Mouse (Mus musculus): Measurements from ENCODE around the gene Cntnap4.
"Not testable (repeated sequence)": the region's sequence is repeated elsewhere in the genome, so short reads cannot be mapped to it uniquely, and the experiment has no call there.

Cntnap4 gene

DNA sequence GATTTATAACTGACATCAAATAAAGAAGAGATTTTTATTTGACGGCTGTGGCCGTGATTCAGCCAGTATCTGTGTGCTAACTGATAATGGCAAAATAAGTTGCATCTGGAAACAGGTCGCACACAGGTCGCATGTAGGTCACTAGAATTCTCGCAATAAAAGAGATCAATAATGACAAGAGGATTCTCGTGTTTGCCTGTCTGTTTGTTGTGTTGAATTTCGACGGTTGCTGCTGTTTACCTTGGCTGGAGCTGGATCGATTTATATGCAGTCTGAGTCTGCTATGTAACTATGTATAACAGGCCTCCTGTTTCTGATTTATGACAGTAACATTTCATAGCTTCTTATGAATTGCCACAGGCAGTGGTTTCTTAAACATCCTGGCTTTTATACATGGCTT lies 155.1 kb downstream of the Cntnap4 start:
- DNase-seq (ENCODE audit: low read depth, low spot score), result no peak

DNA sequence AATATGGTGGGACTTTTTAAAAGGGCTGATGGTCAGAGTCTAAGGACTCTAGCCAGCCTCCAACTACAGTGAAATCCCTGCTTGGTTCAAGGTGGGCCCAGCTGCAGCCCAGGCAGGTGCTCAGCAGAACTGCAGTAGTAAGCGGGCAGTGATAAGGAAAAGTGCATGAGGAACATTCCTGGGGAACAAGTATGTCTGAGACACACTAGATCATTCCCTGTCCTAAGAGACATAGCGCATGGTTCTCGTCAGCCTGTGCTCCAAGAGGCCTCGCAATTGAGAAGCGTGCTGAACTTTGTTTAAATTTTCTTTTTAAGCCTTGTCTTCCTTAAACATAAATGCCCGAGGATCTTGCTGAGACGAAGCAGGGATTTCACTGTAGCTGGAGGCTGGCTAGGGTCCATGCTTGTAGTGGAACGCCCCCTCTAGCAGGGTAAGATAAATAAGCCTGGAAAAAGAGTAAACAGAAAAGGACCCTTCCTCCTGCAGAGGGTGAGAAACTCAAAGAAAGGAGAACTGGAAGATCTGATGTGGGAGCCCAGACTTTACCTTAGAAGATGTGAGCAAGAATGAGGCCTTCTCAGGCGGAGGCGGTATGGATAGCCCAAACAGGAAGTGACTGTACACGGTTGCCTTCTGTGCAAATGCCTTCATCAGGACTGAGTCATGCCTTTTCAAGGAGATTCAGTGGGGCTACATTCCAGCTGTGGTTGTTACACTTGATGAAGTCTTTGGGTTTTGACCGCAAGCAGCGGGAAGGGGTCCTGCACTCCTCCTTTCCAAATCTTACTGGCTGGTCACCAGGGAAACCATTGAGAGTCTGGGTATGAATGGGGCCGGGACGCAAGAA lies 161.0 kb downstream of the Cntnap4 start:
- no peak for DNase-seq (ENCODE audit: low read depth, low spot score)

DNA sequence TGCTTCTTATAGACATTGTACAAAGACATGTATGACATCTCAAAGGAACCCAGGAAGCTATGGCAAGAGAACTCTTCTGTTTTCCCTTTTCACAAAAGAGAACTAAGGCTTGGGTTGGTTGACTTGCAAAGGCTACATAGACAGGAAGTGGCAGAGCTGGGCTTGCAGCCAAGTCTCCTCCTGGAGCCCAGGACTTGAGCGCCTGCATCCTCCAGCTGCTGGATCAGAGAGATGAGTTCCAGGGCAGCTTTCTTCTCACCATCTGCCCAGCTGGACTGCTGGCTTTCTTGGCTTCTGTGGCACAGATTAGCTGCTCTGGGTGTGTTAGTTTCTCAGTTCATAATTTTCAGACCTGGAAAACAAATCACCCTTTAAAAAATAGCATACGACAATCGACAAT lies 165.7 kb downstream of the Cntnap4 start:
- no peak for DNase-seq (ENCODE audit: low read depth, low spot score)

DNA sequence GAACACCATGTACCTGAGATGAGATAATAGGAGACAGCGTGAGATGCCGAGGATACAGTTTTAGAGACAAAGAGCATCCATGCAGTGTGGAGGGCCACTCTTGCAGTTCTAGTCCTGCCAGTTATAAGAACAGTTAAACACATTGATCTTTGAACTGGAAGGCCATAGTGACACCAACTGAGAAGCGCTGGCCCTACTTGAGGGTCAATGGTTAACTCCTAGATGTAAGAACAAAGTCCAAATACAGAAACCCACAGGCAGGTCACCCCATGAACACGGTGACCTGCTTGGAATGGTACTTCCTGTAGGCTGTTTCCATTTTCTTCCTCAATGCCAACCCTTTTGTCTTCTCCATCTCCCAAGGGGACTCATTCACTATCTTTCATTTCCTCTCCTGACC lies 173.5 kb downstream of the Cntnap4 start:
- no peak for DNase-seq (ENCODE audit: low read depth, low spot score)

DNA sequence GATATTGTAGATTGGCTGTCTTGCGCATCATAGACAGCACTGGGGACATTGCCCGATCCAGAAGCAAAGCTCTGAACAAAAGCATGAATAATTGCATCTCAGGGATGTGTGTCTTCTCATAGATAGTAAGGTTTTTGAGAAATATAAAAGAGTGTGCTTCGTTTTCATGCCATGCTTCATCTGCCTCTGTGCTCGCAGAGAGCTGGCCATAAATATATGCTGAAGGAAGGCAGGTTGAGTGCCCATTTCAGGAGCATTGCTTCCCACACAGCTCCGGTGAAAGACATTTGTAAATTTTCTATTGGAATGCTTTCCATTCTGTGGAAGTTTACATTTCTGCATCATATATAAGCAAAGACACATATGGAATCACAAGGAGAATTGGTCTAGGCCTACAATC lies 177.5 kb downstream of the Cntnap4 start:
- no peak for DNase-seq (ENCODE audit: low read depth, low spot score)

DNA sequence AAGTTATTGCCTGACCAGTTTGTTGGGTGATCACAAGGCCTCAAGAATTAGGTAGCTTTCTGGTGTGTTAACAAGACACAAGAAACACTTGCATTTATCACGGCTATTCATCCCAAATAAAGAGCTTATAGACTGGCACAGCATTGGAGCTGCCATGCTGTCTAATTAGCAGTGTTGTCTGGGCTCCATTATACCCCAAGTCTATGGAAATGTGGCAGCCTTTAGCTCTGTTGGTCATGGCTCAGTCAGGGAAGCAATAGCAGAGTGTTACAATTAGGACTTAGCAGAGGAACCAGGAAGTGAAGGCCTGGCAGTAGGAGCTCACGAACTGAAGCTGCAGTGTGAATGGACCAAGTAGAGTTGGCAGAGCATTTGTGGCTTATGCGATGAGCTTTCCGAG lies 185.3 kb downstream of the Cntnap4 start:
- DNase-seq (ENCODE audit: low read depth, low spot score), result no peak

DNA sequence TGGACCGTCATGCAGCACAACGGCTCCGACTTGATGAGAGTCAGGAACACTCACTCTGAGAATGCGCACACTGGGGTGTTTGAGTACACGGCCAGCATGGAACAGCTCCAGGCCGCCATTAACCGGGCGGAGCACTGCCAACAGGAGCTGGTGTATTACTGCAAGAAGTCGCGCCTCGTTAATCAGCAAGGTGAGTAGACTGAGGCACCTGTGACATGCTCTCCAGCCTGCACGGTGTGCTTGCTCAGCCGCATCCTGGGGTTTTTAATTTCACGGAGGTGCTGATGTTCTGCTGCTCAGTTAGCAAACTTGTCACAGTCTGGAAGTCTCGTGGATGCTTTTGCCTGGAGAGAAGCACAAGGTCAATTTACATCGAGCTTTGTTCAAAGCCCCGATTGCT lies 233.2 kb downstream of the Cntnap4 start:
- peak; percentile 23 for DNase-seq (ENCODE audit: low read depth, low spot score)

DNA sequence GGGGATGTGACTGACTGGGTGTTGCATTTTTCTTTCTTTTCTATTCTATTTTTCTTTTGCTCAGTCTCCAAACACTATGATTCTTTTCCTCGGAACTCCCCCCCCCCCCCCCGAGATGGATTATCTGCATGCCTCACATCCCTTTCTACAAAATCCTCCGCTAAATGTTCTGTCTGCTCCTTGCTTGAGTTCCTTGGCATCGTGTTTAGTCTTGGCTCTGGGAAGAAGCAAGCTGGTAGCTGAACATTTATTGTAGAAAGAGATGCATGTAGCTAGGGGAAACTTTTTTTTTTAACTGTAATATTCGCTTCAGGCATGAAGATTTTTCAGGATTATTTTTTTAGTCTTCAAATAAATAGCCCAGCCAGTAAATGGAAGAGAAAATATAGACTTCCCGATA lies 239.5 kb downstream of the Cntnap4 start:
- DNase-seq (ENCODE audit: low read depth, low spot score), result no peak

DNA sequence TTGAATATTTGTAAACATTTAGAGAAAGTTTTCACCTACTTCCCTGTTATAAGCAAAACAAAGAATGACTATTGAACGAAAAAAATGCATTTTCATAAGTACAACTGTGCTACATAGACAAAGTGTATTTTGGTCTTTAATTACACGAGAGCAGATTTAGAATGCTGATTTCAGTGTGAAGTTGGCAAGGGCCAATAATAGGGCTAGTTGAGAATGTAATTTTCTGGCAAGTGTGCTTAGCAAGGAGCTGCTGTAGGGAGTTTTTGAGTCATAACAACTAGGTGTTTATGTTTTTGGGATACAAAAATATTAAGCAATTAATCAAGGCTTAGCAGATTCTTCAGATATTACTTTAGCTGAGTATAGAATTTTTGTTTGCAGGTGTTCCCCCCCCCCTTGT lies 271.2 kb downstream of the Cntnap4 start:
- no peak for DNase-seq (ENCODE audit: low read depth, low spot score)

DNA sequence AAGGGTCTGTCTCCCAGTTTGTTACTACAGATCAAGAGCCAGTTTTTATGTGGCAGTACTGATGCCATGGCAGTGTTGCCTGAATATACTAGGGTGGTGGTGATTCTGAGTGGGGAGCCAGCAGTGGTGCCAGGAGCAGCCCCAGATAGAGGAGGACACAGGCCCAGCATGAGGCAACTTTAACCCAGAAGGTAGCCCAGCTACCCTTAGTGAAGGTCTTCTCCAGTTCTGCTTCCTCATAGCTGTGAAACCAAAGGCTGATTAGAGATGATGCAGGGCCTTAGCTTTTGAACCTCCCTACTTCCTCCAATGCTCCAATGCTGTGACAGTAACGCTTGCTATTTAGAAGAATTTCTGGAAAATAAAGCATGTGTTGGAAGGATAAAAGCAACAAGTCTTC lies 279.7 kb downstream of the Cntnap4 start:
- not testable (repeated sequence) for DNase-seq (ENCODE audit: low read depth, low spot score)

DNA sequence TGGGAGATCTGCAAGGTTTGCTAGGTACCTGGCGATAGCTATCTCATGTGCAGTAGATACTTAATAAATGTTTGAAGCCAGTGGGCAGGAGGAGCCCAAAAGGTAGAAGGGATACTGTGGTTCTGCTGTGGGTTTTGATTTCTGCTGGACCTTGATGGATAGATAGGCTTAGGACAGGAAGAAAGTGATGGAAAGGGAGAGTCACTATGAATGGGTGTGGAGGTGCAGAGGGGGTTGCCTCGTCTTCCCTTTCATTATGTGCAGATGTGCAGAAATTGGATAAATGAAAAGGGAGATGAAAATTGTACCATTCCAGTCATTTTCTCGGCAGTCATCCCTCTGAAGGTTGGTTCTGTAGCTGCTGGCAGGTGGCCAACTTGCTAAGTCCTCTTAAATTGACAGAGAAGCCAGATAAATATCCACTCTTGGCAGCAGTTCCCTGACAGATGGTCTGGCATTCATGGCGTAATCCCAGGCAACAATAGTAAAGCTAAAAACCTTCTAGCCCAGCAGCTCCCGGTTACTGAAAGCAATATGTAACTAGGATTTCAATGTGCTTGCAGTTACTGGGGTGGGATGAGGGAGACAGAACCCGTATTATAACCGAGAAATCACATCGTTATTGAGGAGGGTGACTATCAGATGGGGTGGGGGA lies 336.7 kb downstream of the Cntnap4 start:
- DNase-seq (ENCODE audit: low read depth, low spot score), result no peak

DNA sequence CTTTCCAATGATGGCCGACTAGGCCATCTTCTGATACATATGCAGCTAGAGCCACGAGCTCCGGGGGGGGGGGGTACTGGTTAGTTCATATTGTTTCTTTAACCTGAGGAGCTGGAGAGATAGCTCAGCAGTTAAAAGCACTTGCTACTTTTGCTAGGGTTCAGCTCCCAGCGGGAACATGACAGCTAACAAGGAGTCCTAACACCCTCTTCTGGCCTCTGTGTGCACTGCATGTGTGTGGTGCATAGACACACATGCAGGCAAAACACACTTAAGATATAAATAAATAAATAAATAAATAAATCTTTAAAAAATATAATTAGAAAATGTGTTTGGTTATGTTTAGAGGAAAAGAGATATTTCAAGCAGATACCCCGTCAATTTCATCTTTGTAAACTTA lies 339.7 kb downstream of the Cntnap4 start:
- peak; percentile 59 for DNase-seq (ENCODE audit: low read depth, low spot score)

DNA sequence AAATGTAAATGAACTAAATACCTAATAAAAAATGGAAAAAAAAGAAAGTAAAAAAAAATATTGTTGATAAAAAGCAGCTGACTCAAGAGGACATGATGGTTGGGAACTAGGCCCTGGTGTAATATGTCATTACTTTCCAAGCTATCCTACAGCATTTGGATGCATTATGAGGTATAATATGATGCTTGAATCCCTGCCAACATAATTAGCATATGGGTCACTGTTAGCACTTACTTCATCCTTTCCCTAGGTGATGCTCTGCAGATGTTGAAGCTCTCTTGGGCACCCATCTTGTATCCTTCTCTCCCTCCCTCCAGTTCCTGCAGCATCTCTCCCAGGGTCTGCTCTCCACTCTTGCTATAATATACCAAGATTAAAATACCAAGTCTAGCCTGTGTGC lies 341.6 kb downstream of the Cntnap4 start:
- DNase-seq (ENCODE audit: low read depth, low spot score), result no peak

DNA sequence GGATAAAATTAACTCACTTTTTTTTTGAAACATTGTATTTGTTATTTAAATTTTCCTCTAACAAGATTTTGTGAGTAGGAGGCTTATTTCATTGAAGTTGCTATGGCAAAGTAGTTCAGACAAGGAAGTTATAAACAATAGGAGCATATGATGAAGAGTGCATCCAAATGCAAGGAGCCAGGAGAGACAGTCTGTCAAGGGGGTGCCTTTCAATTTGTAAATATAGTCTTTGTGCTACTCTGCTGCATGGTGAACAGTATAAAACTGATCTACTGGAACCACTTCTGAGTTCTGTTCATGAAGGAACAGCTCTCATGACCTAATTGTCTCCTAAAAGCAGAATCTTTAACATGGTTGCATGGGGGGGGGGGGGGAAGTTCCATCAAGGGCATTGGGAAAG lies 352.3 kb downstream of the Cntnap4 start:
- DNase-seq (ENCODE audit: low read depth, low spot score), result no peak

DNA sequence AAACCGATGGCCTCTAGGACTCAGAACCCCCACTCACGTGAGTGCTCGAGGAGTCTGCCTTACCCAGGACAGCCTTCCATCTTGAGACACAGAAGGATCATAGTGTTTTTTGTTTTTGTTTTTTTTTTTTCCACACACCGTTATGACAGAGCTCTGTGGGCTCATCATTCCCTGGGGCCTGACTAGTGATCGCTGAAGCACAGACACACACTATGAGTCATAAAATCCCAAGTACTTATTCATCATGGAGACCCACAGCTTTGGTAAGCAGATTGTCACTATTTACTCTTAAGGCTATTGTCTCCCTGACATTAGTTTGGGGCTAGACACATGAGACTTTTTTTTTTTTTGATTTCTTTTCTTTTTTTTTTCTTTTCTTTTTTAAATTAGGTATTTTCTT lies 352.9 kb downstream of the Cntnap4 start:
- DNase-seq (ENCODE audit: low read depth, low spot score), result no peak
